Mouse (Mus musculus): Measurements from ENCODE around the gene Grip1. TPM values are rescaled to one million over a fixed set of nuclear protein-coding genes. Genes with fewer than 3 reads are reported as not detected.

Gene Grip1
- polyA plus RNA-seq, 1 experiment from 2014 or later = 1.7 TPM

DNA sequence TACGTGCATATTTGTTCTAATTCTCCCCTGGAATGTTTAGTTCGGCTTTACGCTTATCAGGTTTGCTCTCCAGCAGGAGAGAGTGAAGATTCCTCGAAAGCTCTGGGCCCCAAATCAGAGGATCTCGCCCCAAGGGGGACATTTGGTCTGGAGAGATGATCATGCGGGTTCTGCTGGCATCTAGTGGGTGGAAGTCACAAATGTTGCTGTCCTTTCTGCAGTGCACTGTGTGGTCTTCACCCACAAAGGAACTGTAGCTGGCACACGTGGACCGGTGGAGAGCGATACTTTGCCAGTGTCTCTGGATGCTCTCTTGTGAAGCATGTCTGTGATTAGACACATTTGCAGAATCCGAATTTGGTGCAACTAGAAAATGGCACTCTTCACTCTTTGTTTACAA lies 186.9 kb downstream of the Grip1 start:
- no peak overlapping the region for H3K4me2 ChIP-seq (replicated peaks)
- H3K9ac ChIP-seq = no peak overlapping the region
- no peaks in the 10 kb centered on the region for H3K9me3 ChIP-seq
- no peaks in the 10 kb centered on the region for H3K4me1 ChIP-seq (replicated peaks)
- no peak overlapping the region for H3K4me3 ChIP-seq (replicated peaks)
- ATAC-seq = no peak
- H3K27ac ChIP-seq = no peak overlapping the region
- 73% methylated on average over 10 of the region's 10 CpGs for WGBS
- H3K36me3 ChIP-seq = no peaks in the 10 kb centered on the region
- H3K27me3 ChIP-seq (replicated peaks) = no peaks in the 10 kb centered on the region

DNA sequence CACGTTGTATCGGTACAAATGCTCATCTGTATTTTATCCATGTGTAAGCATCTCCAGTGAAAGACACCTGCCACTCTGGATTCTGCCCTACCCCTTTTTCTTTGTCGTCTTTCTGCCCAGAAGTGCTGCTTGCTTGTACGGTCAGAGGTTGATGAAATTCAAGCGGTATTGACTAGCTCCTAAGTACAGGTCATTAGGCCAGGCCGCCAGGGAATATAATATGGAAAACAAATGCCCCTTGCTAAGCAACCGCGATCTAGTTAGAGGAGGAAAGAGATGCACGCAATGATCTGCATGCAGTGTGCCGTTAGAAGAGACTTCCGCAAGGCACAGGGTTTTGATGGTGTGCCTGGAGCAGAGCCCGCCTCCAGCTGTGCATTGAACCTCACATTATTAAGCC lies 187.4 kb downstream of the Grip1 start:
- H3K27ac ChIP-seq = no peak overlapping the region
- WGBS = 76% methylated on average over 12 of the region's 12 CpGs
- no peak overlapping the region for H3K4me2 ChIP-seq (replicated peaks)
- no peaks in the 10 kb centered on the region for H3K27me3 ChIP-seq (replicated peaks)
- H3K36me3 ChIP-seq = no peaks in the 10 kb centered on the region
- H3K4me3 ChIP-seq (replicated peaks) = no peak overlapping the region
- no peak for ATAC-seq
- H3K4me1 ChIP-seq (replicated peaks) = no peaks in the 10 kb centered on the region
- H3K9ac ChIP-seq = no peak overlapping the region
- no peaks in the 10 kb centered on the region for H3K9me3 ChIP-seq

DNA sequence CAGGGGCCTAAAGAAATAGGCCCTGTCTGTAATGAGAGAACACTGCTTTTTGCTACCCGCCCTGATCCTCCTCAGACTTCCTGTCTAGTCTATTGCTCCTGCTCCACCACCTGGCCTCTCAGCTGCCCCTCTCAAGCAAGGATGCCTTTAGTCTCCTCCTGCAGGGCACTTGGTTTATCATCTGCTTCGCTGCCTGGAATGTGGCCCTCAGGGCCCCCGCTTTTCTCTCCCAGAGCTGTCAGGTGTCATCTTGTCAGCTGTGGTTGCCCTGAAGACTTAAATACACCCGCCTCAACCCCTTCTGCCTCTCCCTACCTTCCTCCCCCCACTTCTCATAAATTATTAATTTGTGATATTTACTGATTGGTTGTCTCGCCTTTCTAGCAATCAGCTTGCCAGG lies 190.7 kb downstream of the Grip1 start:
- WGBS = 57% methylated on average over 5 of the region's 5 CpGs
- no peak overlapping the region for H3K9ac ChIP-seq
- H3K27me3 ChIP-seq (replicated peaks) = no peaks in the 10 kb centered on the region

DNA sequence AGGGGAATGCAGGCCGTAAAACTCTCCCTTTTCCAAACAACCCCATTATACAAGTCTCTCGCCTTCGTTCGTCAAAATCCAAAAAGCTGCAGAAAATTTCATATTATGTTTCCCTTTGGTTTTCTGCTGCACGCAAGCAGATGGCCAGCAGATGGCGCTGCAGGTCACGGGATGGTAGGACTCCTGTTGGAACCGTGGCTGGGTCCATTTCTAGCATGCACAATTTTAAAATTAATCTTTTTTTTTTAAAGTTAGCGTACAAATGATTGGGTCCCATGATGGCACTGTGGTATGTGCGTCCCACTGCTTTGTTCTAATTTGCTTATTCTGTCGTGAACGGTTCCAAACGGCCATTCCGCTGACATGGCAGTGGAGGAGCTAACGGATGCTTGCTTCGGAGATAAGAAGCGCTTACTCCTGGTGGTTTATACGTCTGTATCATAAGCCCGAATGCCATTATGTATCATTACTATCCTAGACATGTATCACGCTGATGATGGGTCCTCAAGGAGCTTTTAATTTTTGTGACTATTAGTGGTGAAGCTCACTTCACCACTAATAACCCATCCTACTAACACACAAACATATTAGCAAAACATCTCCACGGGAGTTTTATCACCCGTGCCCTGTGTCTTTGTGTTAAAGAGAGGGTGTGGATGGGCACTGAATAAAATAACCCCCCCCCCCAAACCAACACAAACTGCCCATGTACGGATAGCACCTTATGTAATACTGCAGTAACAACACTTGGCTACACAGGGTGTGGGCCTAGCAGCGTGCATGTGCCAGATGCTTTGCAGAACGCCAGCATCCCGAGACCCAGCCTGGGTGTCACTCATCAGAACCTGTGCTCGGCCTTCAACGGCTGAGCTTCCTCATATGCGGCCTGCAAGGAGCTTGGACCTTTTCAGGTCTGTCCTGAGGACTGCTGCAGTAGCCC lies 193.1 kb downstream of the Grip1 start:
- H3K27ac ChIP-seq = no peak overlapping the region
- H3K4me2 ChIP-seq (replicated peaks) = no peak overlapping the region
- H3K9ac ChIP-seq = no peak overlapping the region
- H3K36me3 ChIP-seq = no peaks in the 10 kb centered on the region
- H3K27me3 ChIP-seq (replicated peaks) = no peaks in the 10 kb centered on the region
- 67% methylated on average over 29 of the region's 29 CpGs for WGBS
- ATAC-seq = no peak
- no peaks in the 10 kb centered on the region for H3K4me1 ChIP-seq (replicated peaks)
- H3K4me3 ChIP-seq (replicated peaks) = no peak overlapping the region
- H3K9me3 ChIP-seq = no peaks in the 10 kb centered on the region

More for the DNA sequence above, 190.7 kb downstream of the Grip1 start:
- Histone ChIP-seq H3K4me2 (replicated peaks) (no peak overlapping the region), H3K27ac (no peak overlapping the region), H3K36me3 (no peaks in the 10 kb centered on the region), H3K4me3 (replicated peaks) (no peak overlapping the region), H3K4me1 (replicated peaks) (no peaks in the 10 kb centered on the region), H3K9me3 (no peaks in the 10 kb centered on the region)
- ATAC-seq = no peak

DNA sequence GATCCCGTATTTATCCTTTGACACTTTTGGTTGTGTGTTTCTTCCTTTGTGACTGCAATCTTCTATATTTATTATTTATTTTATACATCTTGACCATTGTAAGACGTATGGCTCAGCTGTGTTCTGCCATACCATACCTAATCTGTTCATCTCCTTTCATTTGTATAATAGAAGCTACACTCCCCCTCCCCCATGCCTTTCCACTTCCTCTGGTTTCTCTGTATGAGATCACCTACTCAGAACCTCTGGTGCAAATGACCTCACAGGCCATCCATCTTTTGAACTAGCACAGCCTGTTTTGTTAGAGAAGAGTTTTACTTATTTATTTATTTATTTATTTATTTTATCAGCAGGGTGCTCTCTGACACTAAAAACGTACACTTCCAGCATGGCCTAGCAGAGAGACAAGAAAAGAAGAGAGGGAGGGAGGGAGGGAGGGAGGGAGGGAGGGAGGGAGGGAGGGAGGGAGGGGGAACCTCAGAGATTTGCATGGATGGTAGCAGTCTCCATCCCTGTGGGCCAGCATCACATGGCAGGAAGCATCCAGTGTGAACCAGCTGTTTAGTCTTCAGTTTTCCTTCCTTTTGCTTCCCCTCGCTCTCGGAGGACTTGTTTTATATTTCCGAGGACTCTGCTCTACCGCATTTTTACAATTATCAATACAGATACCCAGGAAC lies 207.2 kb downstream of the Grip1 start:
- H3K9ac ChIP-seq = no peak overlapping the region
- no peak overlapping the region for H3K4me2 ChIP-seq (replicated peaks)
- no peaks in the 10 kb centered on the region for H3K9me3 ChIP-seq
- WGBS = 59% methylated on average over 7 of the region's 7 CpGs
- no peak overlapping the region for H3K27ac ChIP-seq
- H3K36me3 ChIP-seq = no peaks in the 10 kb centered on the region
- no peaks in the 10 kb centered on the region for H3K27me3 ChIP-seq (replicated peaks)
- H3K4me3 ChIP-seq (replicated peaks) = no peak overlapping the region
- no peaks in the 10 kb centered on the region for H3K4me1 ChIP-seq (replicated peaks)
- no peak for ATAC-seq

DNA sequence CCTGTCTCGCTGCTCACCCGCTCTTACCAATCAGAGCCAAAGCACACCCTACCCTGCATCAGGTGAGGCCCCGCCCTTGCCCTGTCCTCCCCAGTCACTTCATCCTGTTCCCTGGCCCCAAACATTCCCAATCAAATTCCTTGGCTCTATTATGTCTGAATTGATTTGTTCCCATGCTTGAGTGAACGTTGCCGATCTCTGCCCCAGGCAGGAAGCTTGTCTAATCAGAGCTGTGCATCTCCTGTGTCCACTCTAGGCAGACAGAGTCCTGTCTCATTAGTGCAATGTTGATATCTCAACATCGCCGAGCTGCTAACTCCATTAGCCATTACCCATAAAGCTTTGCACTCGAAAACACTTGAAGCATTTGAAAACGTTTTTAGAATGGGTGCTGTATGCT lies 210.0 kb downstream of the Grip1 start:
- WGBS = 81% methylated on average over 9 of the region's 9 CpGs
- no peak for ATAC-seq
- H3K4me1 ChIP-seq (replicated peaks) = no peaks in the 10 kb centered on the region
- H3K9me3 ChIP-seq = no peaks in the 10 kb centered on the region
- H3K27me3 ChIP-seq (replicated peaks) = no peaks in the 10 kb centered on the region
- no peak overlapping the region for H3K27ac ChIP-seq
- no peak overlapping the region for H3K4me3 ChIP-seq (replicated peaks)
- no peak overlapping the region for H3K4me2 ChIP-seq (replicated peaks)
- no peak overlapping the region for H3K9ac ChIP-seq
- H3K36me3 ChIP-seq = no peaks in the 10 kb centered on the region

DNA sequence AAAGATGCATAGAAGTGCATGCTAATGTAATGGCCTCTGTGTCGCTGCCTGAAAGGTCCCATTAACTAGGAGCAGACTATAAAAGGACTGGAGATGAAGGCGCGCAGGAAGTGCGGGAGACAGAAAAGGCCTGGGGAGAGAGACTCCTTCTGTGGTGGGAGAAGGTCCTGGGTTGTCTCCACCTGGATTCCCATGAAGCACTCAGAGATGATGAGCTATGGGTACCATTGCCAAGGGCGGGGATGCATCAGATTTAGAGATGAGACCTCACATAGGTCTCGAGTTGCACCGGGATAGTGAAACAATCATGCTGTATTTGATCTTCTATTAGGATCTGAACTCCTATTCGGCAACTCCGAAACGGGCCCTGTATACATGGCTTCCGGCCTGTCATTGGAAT lies 212.8 kb downstream of the Grip1 start:
- Histone ChIP-seq H3K27me3 (replicated peaks) (no peaks in the 10 kb centered on the region), H3K27ac (no peak overlapping the region), H3K9ac (no peak overlapping the region), H3K4me1 (replicated peaks) (no peaks in the 10 kb centered on the region), H3K36me3 (no peaks in the 10 kb centered on the region), H3K4me2 (replicated peaks) (no peak overlapping the region), H3K4me3 (replicated peaks) (no peak overlapping the region), H3K9me3 (no peaks in the 10 kb centered on the region)
- WGBS = 84% methylated on average over 11 of the region's 11 CpGs
- ATAC-seq = no peak

DNA sequence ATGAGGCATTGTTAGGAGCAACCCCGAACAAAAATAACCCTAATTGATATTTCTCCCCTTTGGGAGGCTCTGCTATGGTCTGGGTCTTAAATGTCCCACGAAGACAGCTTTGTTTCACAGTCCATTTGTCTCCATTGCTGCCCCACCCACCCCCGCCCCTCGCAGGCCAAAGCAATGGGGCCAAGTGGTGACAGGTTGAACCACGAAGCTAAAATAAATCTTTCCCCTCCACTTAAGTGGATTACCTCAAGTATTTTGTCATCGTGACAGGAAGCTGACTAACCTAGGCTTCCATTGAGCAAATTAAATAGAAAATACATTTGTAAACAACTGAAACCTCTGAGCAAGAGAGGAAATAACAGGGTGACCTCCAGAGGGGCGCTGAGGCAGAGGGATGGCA lies 216.8 kb downstream of the Grip1 start:
- Histone ChIP-seq H3K4me2 (replicated peaks) (no peak overlapping the region), H3K27me3 (replicated peaks) (no peaks in the 10 kb centered on the region), H3K9ac (no peak overlapping the region), H3K27ac (no peak overlapping the region), H3K36me3 (no peaks in the 10 kb centered on the region), H3K4me1 (replicated peaks) (no peaks in the 10 kb centered on the region), H3K9me3 (no peaks in the 10 kb centered on the region), H3K4me3 (replicated peaks) (no peak overlapping the region)
- WGBS = 45% methylated on average over 7 of the region's 7 CpGs
- ATAC-seq = no peak

DNA sequence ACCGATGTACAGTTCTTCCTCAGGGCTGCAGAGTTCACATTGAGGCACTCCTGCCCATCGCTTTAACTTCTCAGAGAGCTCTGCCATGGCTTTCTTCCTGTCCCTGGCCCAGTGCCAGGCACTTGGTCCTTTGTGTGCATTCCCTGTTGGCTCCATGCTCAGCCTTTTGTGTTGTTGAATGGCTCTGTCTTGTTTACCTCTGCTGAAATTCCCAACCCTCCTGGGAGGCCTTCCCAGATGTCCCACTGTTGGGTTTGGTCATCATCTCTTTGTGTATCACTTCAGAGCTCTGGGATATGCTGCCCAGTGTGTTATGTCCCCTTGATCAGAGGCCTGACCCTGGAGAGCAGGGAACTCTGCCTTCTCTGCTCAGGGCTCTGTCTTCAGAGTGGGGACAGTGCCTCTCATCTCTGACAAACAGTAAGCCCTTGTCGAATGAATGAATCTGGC lies 230.8 kb downstream of the Grip1 start:
- H3K27ac ChIP-seq = no peak overlapping the region
- H3K27me3 ChIP-seq (replicated peaks) = no peaks in the 10 kb centered on the region
- H3K9ac ChIP-seq = no peak overlapping the region
- no peak overlapping the region for H3K4me3 ChIP-seq (replicated peaks)
- no peak overlapping the region for H3K4me2 ChIP-seq (replicated peaks)
- ATAC-seq = no peak
- no peaks in the 10 kb centered on the region for H3K36me3 ChIP-seq
- WGBS = 67% methylated on average over 3 of the region's 3 CpGs
- no peaks in the 10 kb centered on the region for H3K9me3 ChIP-seq
- no peaks in the 10 kb centered on the region for H3K4me1 ChIP-seq (replicated peaks)

DNA sequence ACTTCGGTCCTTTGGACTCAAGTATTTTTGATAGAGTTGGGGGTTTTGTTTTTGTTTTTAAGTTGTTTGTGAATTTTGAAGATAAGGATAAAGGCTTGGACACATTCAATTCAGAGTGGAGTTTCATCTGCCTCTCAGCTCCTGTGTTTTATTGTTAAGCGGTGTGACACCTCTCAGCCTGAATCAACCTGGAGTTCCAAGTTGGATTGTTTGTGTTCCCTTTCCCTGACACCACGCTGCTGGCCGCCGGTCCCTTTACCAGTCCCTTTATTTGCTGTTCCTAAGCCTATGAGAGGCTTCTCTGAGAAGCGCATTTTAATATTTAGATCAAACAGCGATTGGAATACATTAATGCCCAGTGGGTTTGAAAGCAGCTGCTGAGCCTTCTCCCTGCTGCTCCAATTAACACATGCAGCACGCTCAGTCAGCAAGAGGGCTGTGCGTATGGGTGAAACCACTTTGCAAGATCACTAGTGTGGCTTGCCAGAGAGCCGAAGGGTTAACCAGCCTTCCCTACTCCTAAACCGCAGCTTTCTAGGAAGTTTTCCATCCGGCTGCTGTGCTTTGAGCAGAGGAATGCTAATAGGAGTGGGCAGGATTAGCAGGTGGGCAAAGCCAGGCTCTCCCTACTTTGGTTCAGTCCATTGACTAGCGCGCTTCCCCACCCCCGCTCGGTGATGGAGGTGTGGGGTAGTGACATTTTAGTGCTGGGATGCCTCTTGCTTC lies 237.9 kb downstream of the Grip1 start:
- WGBS = 8% methylated on average over 16 of the region's 16 CpGs
- peak; percentile 58 for ATAC-seq
- 0 out of 2 replicates have a peak overlapping the region, but pooled peaks have one; percentile 12 for H3K4me3 ChIP-seq (replicated peaks)

DNA sequence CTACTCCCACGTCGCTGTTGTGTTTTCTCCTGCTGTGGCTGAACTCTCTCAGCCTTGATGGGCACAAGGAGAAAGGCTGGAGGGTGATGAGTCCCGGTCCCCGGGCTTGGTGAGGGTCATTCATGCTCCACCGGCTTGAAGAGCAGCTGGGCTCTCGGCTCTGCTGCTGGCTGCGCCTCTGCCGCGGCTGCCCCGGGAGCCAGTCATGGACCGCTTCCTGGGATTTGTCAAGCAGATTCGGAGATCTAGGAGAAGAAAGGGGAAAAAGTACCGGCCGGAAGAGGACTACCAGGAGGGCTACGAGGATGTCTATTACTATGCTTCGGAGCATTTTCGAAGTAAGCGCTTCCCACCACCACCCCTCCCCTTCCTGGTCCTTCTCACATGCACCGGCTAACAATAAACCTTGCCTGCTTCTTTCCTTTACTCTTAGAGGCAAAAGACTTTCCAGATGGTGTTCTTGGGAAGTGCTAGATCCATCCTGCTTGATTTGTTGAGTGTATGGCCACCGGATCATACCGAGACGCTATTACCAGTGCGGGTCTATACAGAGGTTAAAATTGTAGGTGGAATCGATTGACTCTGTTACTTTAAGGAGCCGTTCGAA lies 238.8 kb downstream of the Grip1 start:
- H3K27ac ChIP-seq = no peak overlapping the region
- peak; percentile 39; the same call in 1 of the 2 replicates for ATAC-seq
- H3K36me3 ChIP-seq = no peaks in the 10 kb centered on the region
- peak overlapping the region; percentile 27 for H3K4me3 ChIP-seq (replicated peaks)
- H3K27me3 ChIP-seq (replicated peaks) = peaks cover 9% of the 10 kb centered on the region; the same call in 1 of the 2 replicates
- H3K9ac ChIP-seq = no peak overlapping the region
- H3K4me2 ChIP-seq (replicated peaks) = peak overlapping the region; percentile 67
- 3% methylated on average over 26 of the region's 26 CpGs for WGBS
- H3K9me3 ChIP-seq = no peaks in the 10 kb centered on the region
- H3K4me1 ChIP-seq (replicated peaks) = peaks cover 3% of the 10 kb centered on the region; the same call in 1 of the 2 replicates

More for the DNA sequence above, 237.9 kb downstream of the Grip1 start:
- Histone ChIP-seq H3K36me3 (no peaks in the 10 kb centered on the region), H3K4me1 (replicated peaks) (peaks cover 3% of the 10 kb centered on the region; the same call in 1 of the 2 replicates), H3K27ac (no peak overlapping the region), H3K9ac (no peak overlapping the region), H3K4me2 (replicated peaks) (peak overlapping the region; percentile 67), H3K9me3 (no peaks in the 10 kb centered on the region), H3K27me3 (replicated peaks) (peaks cover 9% of the 10 kb centered on the region; the same call in 1 of the 2 replicates)

DNA sequence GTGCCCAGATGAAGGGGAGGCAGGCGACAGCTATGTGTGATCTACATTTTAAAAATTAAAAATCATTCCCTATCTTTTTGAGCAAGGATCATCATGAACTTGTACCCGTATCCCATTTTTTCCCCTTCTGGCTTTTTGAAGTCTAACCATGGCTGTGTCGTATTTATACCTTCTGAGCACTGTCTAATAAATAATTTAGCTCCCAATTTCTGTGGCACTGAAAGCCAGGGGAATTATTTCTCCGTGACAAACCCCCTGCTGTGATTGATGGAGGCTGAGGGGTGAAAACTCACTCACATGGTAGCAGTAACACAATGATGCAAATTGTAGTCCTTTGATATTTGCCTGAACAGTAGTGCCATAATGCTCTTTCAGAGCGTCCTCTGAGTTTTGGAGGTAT lies 239.8 kb downstream of the Grip1 start:
- peaks cover 9% of the 10 kb centered on the region; the same call in 1 of the 2 replicates for H3K27me3 ChIP-seq (replicated peaks)
- no peak overlapping the region for H3K4me2 ChIP-seq (replicated peaks)
- ATAC-seq = no peak
- no peaks in the 10 kb centered on the region for H3K9me3 ChIP-seq
- no peak overlapping the region for H3K4me3 ChIP-seq (replicated peaks)
- no peak overlapping the region for H3K27ac ChIP-seq
- H3K4me1 ChIP-seq (replicated peaks) = peaks cover 3% of the 10 kb centered on the region; the same call in 1 of the 2 replicates
- no peaks in the 10 kb centered on the region for H3K36me3 ChIP-seq
- no peak overlapping the region for H3K9ac ChIP-seq
- WGBS = 69% methylated on average over 5 of the region's 5 CpGs

Data from intestine, embryonic 15.5 days (tissue).